Mouse (Mus musculus) forebrain, postnatal 0 days (tissue): ENCODE results near the gene Cd1d1. TPM values are rescaled to one million over a fixed set of nuclear protein-coding genes. Genes with fewer than 3 reads are reported as not detected.
"Not testable (repeated sequence)": the region's sequence is repeated elsewhere in the genome, so short reads cannot be mapped to it uniquely, and the experiment has no call there.

Experiments used
- ATAC-seq: fragments of 200-750 bp; cut with Nextera tagmentation; 2 replicates; pipeline ENCODE4 v1.8.0; 2017; ENCODE audit warnings: mild to moderate bottlenecking, moderate library complexity
- DNase-seq: peaks from one replicate; pipeline ENCODE4 v3.0.0-alpha.2; 2015
- H3K27ac ChIP-seq: fragments of 300-500 bp; sonication (generic); 2 replicates; pipeline ENCODE4 v1.5.1; 2014; ENCODE audit warnings: low read depth, mild to moderate bottlenecking, antibody characterized with exemption, low read length, moderate library complexity, mixed read lengths
- H3K27me3 ChIP-seq: fragments of 300-500 bp; sonication (generic); 2 replicates; pipeline ENCODE4 v1.6.1; 2014; ENCODE audit warnings: mild to moderate bottlenecking, low read length, mixed read lengths; ENCODE audit not compliant: insufficient read depth
- H3K36me3 ChIP-seq: fragments of 300-500 bp; sonication (generic); 2 replicates; pipeline ENCODE4 v1.6.1; 2014; ENCODE audit warnings: mild to moderate bottlenecking, moderate library complexity; ENCODE audit not compliant: insufficient read depth
- H3K4me1 ChIP-seq: fragments of 300-500 bp; sonication (generic); 2 replicates; pipeline ENCODE4 v1.6.1; 2014; ENCODE audit warnings: antibody characterized with exemption; ENCODE audit not compliant: insufficient read depth
- H3K4me2 ChIP-seq: fragments of 300-500 bp; sonication (generic); 2 replicates; pipeline ENCODE4 v1.6.1; 2014; ENCODE audit warnings: low read depth, mild to moderate bottlenecking, moderate library complexity
- H3K4me3 ChIP-seq: fragments of 300-500 bp; sonication (generic); 2 replicates; pipeline ENCODE4 v1.5.1; 2014; ENCODE audit warnings: low read depth, low read length, mixed read lengths
- H3K9ac ChIP-seq: fragments of 300-500 bp; sonication (generic); 2 replicates; pipeline ENCODE4 v1.6.1; 2014; ENCODE audit warnings: mild to moderate bottlenecking
- H3K9me3 ChIP-seq: fragments of 300-500 bp; sonication (generic); 2 replicates; pipeline ENCODE4 v1.6.1; 2016; ENCODE audit warnings: low read length
- CTCF ChIP-seq: sonication (generic); IDR thresholded peaks from 2 replicates; pipeline ENCODE4 v1.5.1; 2016; ENCODE audit warnings: antibody characterized with exemption, control low read depth, low read depth
- WGBS: fragments of 180-500 bp; shearing (Covaris S2); extraction: QIAGEN DNeasy Blood & Tissue Kit; methylation state at CpG from one replicate; pipeline ENCODE4 v1.1.7; 2014; 5-methylcytosine and 5-hydroxymethylcytosine counted together
- polyA plus RNA-seq: library from polyadenylated mRNA; unstranded; fragments of >200 nt; fragmentation: Nextera tagmentation; extraction: Ambion mirVana; gene quantifications from 2 replicates; pipeline ENCODE4 v1.2.1, GENCODE M21; 2015
- total RNA-seq: library from RNA; depleted of rRNA; stranded (reverse); fragments of >200 nt; gene quantifications from 2 replicates; pipeline ENCODE4 v1.2.3, GENCODE M21; 2014

The Cd1d1 gene
- total and polyA plus RNA-seq, 2 experiments from 2014 or later, result 23.4 to 25.1 TPM

- WGBS, result 83% methylated on average over 1 of the region's 1 CpGs
- no peak for ATAC-seq
- no peak overlapping the region for H3K4me3 ChIP-seq
Observed at GRCm38 (mm10) chr3:87017001-87017400, 17.8 kb upstream of the Cd1d1 start.

GRCm38 (mm10) chr3:87015931-87016330 lies 16.7 kb upstream of the Cd1d1 start:
- no peak overlapping the region for H3K9ac ChIP-seq
- 42% methylated on average over 4 of the region's 4 CpGs for WGBS
- ATAC-seq (no peak), DNase-seq (no peak)
- no peaks in the 10 kb centered on the region for H3K4me1 ChIP-seq
- no peaks in the 10 kb centered on the region for H3K27me3 ChIP-seq
- no peak for TF ChIP-seq CTCF
- H3K4me2 ChIP-seq, result no peak overlapping the region
- no peaks in the 10 kb centered on the region for H3K9me3 ChIP-seq
- no peak overlapping the region for H3K27ac ChIP-seq
- no peak overlapping the region for H3K4me3 ChIP-seq
- no peaks in the 10 kb centered on the region for H3K36me3 ChIP-seq

More at GRCm38 (mm10) chr3:87017001-87017400, 17.8 kb upstream of the Cd1d1 start:
- H3K4me2 ChIP-seq, result no peak overlapping the region
- H3K9me3 ChIP-seq, result no peaks in the 10 kb centered on the region
- H3K27me3 ChIP-seq, result no peaks in the 10 kb centered on the region
- TF ChIP-seq CTCF, result no peak
- DNase-seq, result no peak
- H3K4me1 ChIP-seq, result no peaks in the 10 kb centered on the region
- H3K36me3 ChIP-seq, result no peaks in the 10 kb centered on the region
- H3K9ac ChIP-seq, result no peak overlapping the region
- no peak overlapping the region for H3K27ac ChIP-seq

- H3K4me1 ChIP-seq, H3K36me3 ChIP-seq, DNase-seq, H3K9me3 ChIP-seq, H3K9ac ChIP-seq, H3K4me2 ChIP-seq, H3K4me3 ChIP-seq, ATAC-seq, H3K27ac ChIP-seq, H3K27me3 ChIP-seq: not testable (repeated sequence)
- WGBS, result 87% methylated on average over 3 of the region's 3 CpGs
Observed at GRCm38 (mm10) chr3:87012406-87012805, 13.2 kb upstream of the Cd1d1 start.

- H3K9ac ChIP-seq, H3K4me2 ChIP-seq, H3K27ac ChIP-seq, H3K36me3 ChIP-seq, ATAC-seq, H3K27me3 ChIP-seq, H3K4me1 ChIP-seq, DNase-seq, H3K9me3 ChIP-seq, H3K4me3 ChIP-seq: not testable (repeated sequence)
- WGBS, result 80% methylated on average over 1 of the region's 1 CpGs
Observed at GRCm38 (mm10) chr3:87008281-87008680, 9.0 kb upstream of the Cd1d1 start.

- Histone ChIP-seq H3K36me3 (no peaks in the 10 kb centered on the region), H3K27me3 (no peaks in the 10 kb centered on the region), H3K27ac (no peak overlapping the region), H3K4me2 (no peak overlapping the region), H3K9me3 (no peaks in the 10 kb centered on the region), H3K4me1 (no peaks in the 10 kb centered on the region), H3K9ac (no peak overlapping the region), H3K4me3 (no peak overlapping the region)
- no peak for ATAC-seq
- no peak for DNase-seq
- 37% methylated on average over 4 of the region's 4 CpGs for WGBS
- no peak for TF ChIP-seq CTCF
Observed at GRCm38 (mm10) chr3:87000676-87001075, 1.4 kb upstream of the Cd1d1 start.

GRCm38 (mm10) chr3:87000051-87000450 lies 810 bp upstream of the Cd1d1 start:
- whole genome bisulfite sequencing, result 90% methylated on average over 12 of the region's 12 CpGs
- no peaks in the 10 kb centered on the region for H3K9me3 ChIP-seq
- no peaks in the 10 kb centered on the region for H3K4me1 ChIP-seq
- no peak for TF ChIP-seq CTCF
- no peak overlapping the region for H3K4me3 ChIP-seq
- H3K36me3 ChIP-seq, result no peaks in the 10 kb centered on the region
- H3K27ac ChIP-seq, result no peak overlapping the region
- ATAC-seq, result no peak
- no peak overlapping the region for H3K9ac ChIP-seq
- no peaks in the 10 kb centered on the region for H3K27me3 ChIP-seq
- 0 out of 2 replicates have a peak overlapping the region, but pooled peaks have one; percentile 60 for H3K4me2 ChIP-seq
- no peak for DNase-seq

GRCm38 (mm10) chr3:86998433-86999414 lies 517 bp downstream of the Cd1d1 start:
- not testable (repeated sequence) for H3K27me3 ChIP-seq, H3K36me3 ChIP-seq, H3K9me3 ChIP-seq, H3K4me1 ChIP-seq
- Histone ChIP-seq H3K4me3 (peak overlapping the region; percentile 54), H3K4me2 (peak overlapping the region; percentile 60), H3K9ac (peak overlapping the region; percentile 66), H3K27ac (peak overlapping the region; percentile 86)
- WGBS, result 4% methylated on average over 23 of the region's 24 CpGs
- ATAC-seq (peak; percentile 98), DNase-seq (peak; percentile 87)
